Mouse (Mus musculus) limb, embryonic 10.5 days (tissue): ENCODE results near the gene Ska2. TPM values are rescaled to one million over a fixed set of nuclear protein-coding genes. Genes with fewer than 3 reads are reported as not detected.

Experiments used
- DNase-seq: peaks from one replicate; pipeline ENCODE4 v3.0.0-alpha.2; 2017; ENCODE audit warnings: low spot score
- H3K27ac ChIP-seq: fragments of 300-500 bp; sonication (generic); 2 replicates; pipeline ENCODE4 v1.5.1; 2016; ENCODE audit warnings: mild to moderate bottlenecking
- H3K27me3 ChIP-seq: fragments of 300-500 bp; sonication (generic); 2 replicates; pipeline ENCODE4 v1.6.1; 2016; ENCODE audit warnings: low read depth, mild to moderate bottlenecking; ENCODE audit not compliant: poor library complexity, severe bottlenecking
- H3K36me3 ChIP-seq: fragments of 300-500 bp; sonication (generic); 2 replicates; pipeline ENCODE4 v1.6.1; 2016; ENCODE audit warnings: mild to moderate bottlenecking, moderate library complexity
- H3K4me1 ChIP-seq: fragments of 300-500 bp; sonication (generic); 2 replicates; pipeline ENCODE4 v1.6.1; 2016
- H3K4me3 ChIP-seq: fragments of 300-500 bp; sonication (generic); 2 replicates; pipeline ENCODE4 v1.5.1; 2016; ENCODE audit warnings: mild to moderate bottlenecking, moderate library complexity
- H3K9me3 ChIP-seq: fragments of 300-500 bp; sonication (generic); replicated peaks from 2 replicates; pipeline ENCODE4 v1.6.1; 2016; ENCODE audit warnings: mild to moderate bottlenecking
- WGBS: fragments of 180-500 bp; shearing (Covaris S2); methylation state at CpG from one replicate; pipeline ENCODE4 v1.1.7; 2016; 5-methylcytosine and 5-hydroxymethylcytosine counted together
- polyA plus RNA-seq: library from polyadenylated mRNA; unstranded; fragments of >200 nt; fragmentation: Nextera tagmentation; extraction: Ambion mirVana; gene quantifications from 2 replicates; pipeline ENCODE4 v1.2.1, GENCODE M21; 2016

Gene Ska2
- polyA plus RNA-seq, 1 experiment from 2014 or later: 113 TPM

DNA sequence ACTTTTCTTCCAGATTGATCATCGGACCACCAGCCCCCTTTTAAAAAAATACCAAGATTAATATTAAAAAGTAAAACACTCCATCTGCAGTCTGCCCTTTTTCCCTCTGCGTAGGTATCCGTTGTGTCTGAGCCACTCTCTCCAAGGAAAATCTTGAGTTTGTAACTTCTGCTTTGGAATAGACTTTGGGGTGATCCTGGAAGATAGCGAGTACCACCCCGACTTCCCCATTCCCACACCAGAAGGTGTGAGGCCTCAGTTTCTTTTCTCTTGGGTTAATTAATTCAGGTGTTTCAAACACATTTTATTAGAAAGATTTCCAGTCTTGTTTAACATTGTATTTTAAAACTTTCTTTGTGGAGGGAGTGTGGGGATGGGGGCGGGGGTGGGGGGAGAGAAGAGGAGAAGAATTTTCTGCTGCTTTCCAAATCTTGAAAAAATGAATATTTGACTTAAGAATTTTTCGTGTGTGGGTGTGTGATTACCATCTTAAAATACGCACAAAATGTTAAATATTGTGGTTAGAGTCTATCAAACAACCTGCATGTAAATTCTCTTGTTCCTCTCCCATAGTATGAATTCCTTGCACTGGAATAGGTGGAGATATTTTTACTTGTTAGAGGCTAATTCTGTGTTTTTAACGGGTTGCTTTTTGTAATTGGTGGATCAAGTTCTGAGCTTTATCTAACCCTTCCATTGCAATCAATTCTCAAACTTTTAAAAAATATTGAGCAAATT is 1.3 kb downstream of the Ska2 start:
- Histone ChIP-seq H3K4me3 (peak overlapping the region; percentile 98), H3K9me3 (no peaks in the 10 kb centered on the region), H3K4me1 (peaks cover 17% of the 10 kb centered on the region), H3K36me3 (peaks cover 53% of the 10 kb centered on the region), H3K27me3 (no peaks in the 10 kb centered on the region), H3K27ac (peak overlapping the region; percentile 100)
- no peak for DNase-seq
- WGBS: 16% methylated on average over 9 of the region's 9 CpGs

DNA sequence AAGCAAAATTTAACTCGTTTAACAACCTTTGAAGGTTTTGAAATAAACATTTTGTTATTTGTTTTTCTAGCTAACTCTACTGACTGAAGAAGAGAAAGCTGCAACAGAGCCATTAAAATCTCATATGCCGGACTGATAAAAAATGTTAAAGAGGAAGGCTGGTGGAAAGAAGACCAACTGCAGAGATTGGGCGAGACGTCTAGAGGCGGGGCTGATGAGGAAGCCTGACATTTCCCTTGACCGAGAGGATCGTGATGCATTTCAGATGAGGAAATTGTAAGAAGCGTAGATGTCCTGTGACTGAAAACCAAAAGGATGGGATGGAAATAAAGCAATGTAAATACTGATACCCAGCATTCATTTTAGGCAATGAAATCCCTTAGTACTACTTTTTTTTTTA is 12.8 kb downstream of the Ska2 start:
- Histone ChIP-seq H3K36me3 (peaks cover 75% of the 10 kb centered on the region), H3K27me3 (no peaks in the 10 kb centered on the region), H3K27ac (no peak overlapping the region), H3K4me1 (peaks cover 7% of the 10 kb centered on the region), H3K4me3 (no peak overlapping the region), H3K9me3 (no peaks in the 10 kb centered on the region)
- DNase-seq: no peak
- 93% methylated on average over 8 of the region's 8 CpGs for WGBS

DNA sequence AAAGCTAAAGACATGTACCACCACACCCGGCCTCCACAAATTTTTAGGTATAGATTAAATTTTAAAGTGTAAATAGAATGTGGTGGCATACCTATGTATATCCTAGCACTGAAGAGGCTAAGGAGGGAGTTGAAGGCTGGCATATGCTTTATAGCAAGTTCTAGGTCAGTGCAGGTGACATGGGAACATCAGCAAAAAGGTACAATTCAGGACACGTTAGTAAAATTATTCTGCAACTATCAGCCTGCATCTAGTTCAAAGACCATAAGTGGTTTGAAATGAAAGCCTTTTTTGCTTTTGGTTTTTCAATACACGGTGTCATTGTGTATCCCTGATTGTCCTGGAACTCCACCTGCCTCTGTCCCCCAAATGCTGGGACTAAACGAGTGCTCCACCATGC is 16.5 kb downstream of the Ska2 start:
- 59% methylated on average over 4 of the region's 4 CpGs for WGBS

DNA sequence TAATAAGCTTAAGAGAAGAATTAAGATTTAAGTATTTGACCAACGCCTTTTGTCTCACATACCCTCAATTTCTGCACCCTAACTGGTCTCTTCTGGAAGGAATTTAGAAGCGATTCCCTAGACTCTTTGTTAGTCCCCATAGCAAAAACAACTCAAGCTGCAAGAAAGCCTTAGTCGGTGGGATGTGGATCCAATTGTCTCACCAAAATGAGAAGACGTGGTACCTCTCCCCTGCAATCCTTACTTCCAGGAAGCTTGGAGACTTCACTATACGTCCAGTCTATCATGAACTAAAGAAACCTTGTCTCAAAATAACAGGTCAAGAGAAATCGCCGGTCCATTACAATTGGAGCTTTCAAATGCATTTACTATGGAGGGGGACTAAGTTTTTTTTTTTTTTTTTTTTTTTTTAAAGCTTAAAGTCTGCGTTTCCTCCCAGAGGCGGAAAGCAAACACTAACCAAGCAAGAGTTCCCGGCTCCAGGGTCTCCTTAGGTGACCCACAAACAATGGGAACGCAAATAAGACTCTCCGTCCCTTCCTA is 17.3 kb downstream of the Ska2 start:
- Histone ChIP-seq H3K36me3 (peaks cover 44% of the 10 kb centered on the region), H3K9me3 (no peaks in the 10 kb centered on the region), H3K27me3 (no peaks in the 10 kb centered on the region), H3K4me3 (peak overlapping the region; percentile 91), H3K4me1 (peaks cover 25% of the 10 kb centered on the region), H3K27ac (peak overlapping the region; percentile 93)
- no peak for DNase-seq
- under 1% methylated on average over 12 of the region's 12 CpGs for WGBS

More for the DNA sequence above, 16.5 kb downstream of the Ska2 start:
- Histone ChIP-seq H3K27me3 (no peaks in the 10 kb centered on the region), H3K4me3 (peak overlapping the region; percentile 91), H3K9me3 (no peaks in the 10 kb centered on the region), H3K4me1 (peaks cover 25% of the 10 kb centered on the region), H3K27ac (peak overlapping the region; percentile 93; the same call in 1 of the 2 replicates), H3K36me3 (peaks cover 48% of the 10 kb centered on the region)
- DNase-seq: no peak

DNA sequence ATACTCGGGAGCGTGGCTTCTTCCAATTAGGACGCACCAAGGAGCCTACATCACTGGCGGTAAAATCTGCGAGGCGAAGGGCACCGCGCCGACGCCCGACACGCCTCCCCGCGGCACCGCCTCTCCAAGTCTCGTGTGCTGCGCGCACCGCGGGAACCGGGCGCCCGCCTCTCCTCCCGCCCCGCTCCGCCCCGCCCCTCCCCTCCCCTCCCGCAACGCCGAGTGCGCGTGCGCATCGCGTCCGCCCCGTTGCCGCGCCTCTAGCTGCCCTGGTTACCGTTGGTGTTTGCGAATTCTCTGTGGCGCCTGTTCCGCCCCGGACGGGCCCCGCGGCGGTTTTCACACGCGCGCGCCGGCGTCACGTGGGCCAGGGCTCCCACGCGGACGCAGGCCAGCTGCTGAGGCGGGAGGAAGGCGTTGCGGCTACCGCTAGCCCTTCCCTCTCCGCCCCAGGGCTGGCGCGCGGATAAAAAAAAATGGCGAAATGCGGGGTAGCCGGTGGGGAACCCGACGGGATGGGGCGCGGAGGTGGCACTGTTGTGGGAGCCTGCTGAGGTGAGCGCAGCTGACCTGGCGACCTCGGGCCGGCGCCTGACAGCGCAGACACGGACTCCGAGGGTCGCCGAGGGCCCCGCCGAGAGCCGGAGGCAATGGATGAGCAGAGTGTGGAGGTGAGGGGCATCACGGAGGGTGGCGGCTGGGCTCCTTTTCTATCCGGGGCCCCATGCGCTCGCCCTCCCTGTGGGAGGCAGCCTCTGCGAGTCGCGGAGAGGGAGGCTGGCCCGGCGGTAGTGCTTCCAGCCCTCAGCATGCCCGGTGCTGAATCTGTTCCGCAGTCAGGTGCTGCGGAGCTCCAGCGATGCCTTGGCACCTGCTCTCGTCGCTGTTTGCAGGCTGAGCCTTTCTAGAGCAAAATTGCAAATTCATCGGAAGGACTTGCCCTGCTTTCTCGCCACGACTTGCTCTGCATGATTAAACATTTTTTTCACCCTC is 18.1 kb downstream of the Ska2 start, which contains the start of gene Trim37:
TSS of gene Trim37 (plus strand) at position 254 of the 993 bp plus-strand sequence.
- peak; percentile 96 for DNase-seq
- H3K27me3 ChIP-seq: no peaks in the 10 kb centered on the region
- peak within 1 kb of the TSS; percentile 91 for H3K4me3 ChIP-seq
- peak within 1 kb of the TSS; percentile 93 for H3K27ac ChIP-seq
- under 1% methylated on average over 101 of the region's 105 CpGs for WGBS
- peaks cover 25% of the 10 kb centered on the region for H3K4me1 ChIP-seq
- H3K9me3 ChIP-seq: no peaks in the 10 kb centered on the region
- peaks cover 40% of the 10 kb centered on the region for H3K36me3 ChIP-seq

GRCm38 (mm10) chr11:87136233-87136632 is 27.2 kb downstream of the Ska2 start:
- peaks cover 57% of the 10 kb centered on the region for H3K36me3 ChIP-seq
- H3K27me3 ChIP-seq: no peaks in the 10 kb centered on the region
- H3K4me3 ChIP-seq: no peak overlapping the region
- H3K9me3 ChIP-seq: no peaks in the 10 kb centered on the region
- H3K4me1 ChIP-seq: no peaks in the 10 kb centered on the region
- no peak overlapping the region for H3K27ac ChIP-seq
- no peak for DNase-seq
- WGBS: 93% methylated on average over 4 of the region's 4 CpGs

DNA sequence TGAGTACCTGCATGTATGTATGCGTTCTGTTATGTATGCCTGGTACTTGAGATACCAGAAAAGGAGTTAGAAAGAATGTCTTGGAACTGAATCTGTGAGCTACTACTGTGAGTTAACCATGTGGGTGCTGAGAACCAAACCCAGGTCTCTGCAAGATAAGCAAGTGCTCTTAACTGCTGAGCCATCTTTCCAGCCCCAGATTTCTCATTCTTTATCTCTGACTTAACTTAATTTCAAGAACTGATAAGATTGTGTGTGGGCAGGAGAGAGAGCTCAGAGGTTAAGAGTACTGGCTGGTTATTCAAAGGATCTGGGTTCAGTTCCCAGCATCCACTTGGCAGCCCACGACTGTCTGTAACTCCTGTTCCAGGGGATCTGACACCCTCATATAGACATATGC is 49.0 kb downstream of the Ska2 start:
- 91% methylated on average over 2 of the region's 2 CpGs for WGBS
- peaks cover 69% of the 10 kb centered on the region for H3K36me3 ChIP-seq
- H3K27me3 ChIP-seq: no peaks in the 10 kb centered on the region
- H3K4me1 ChIP-seq: no peaks in the 10 kb centered on the region
- H3K9me3 ChIP-seq: no peaks in the 10 kb centered on the region
- no peak for DNase-seq
- no peak overlapping the region for H3K27ac ChIP-seq
- H3K4me3 ChIP-seq: no peak overlapping the region

GRCm38 (mm10) chr11:87162687-87163086 is 53.7 kb downstream of the Ska2 start:
- peaks cover 81% of the 10 kb centered on the region for H3K36me3 ChIP-seq
- H3K27me3 ChIP-seq: no peaks in the 10 kb centered on the region
- no peak for DNase-seq
- H3K4me3 ChIP-seq: no peak overlapping the region
- no peaks in the 10 kb centered on the region for H3K4me1 ChIP-seq
- whole genome bisulfite sequencing: 94% methylated on average over 4 of the region's 4 CpGs
- H3K27ac ChIP-seq: no peak overlapping the region
- H3K9me3 ChIP-seq: no peaks in the 10 kb centered on the region

GRCm38 (mm10) chr11:87163751-87164150 is 54.7 kb downstream of the Ska2 start:
- Histone ChIP-seq H3K27ac (no peak overlapping the region), H3K9me3 (no peaks in the 10 kb centered on the region), H3K4me1 (no peaks in the 10 kb centered on the region), H3K4me3 (no peak overlapping the region), H3K27me3 (no peaks in the 10 kb centered on the region), H3K36me3 (peaks cover 89% of the 10 kb centered on the region)
- DNase-seq: no peak

DNA sequence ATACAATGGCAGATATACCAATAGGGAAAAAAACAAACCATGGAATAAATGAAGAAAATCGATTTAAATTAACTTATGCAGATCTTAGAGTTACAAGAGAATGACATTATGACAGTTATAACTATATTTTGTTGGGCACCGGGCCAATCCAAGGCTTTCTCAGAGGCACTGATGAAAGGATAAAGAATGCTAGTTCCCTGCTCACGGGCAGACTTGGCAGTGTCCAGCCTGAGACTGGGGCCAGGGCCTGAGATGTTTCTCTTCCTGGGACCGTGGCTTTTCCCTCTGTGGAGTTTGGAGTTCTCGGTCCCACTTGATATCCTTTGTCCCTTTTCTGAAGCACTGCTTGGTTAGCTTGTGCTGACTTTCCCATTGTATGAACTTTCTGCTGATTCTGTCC is 64.6 kb downstream of the Ska2 start:
- Histone ChIP-seq H3K4me3 (no peak overlapping the region), H3K27me3 (no peaks in the 10 kb centered on the region), H3K27ac (no peak overlapping the region), H3K36me3 (peaks cover 55% of the 10 kb centered on the region), H3K9me3 (no peaks in the 10 kb centered on the region), H3K4me1 (no peaks in the 10 kb centered on the region)
- 92% methylated on average over 5 of the region's 5 CpGs for WGBS
- no peak for DNase-seq
